Mouse (Mus musculus) T-helper 2 cell (primary cell): Measurements from ENCODE around the gene Palm.

Experiments
- in situ Hi-C: fragments of 300-600 bp; cut with MboI, MseI; formaldehyde crosslinking; loops from one replicate; pipeline ENCODE4 v1.15.1; 2025; ENCODE audit warnings: high pct_unique_total_duplicates

Palm gene

DNA sequence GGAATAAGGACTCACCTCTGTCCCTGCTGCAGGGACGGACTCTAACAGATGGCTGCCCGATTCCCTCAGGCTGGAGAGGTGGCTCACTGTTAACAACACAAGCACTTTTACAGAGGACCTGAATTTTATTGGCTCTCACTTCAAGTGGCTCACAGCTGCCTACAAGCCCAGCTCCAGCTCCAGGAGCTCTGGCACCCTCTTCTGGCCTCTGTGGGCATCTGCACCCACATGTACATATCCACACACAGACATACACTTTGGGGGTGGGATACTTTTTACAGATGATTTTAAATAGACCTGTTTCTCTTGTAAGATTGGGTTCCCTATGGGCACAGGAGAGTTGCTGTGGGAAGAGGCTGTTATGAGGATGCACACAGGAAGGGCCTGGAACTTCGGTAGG, 21.1 kb upstream of the Palm start:
- in situ Hi-C loops, result no loop called here

DNA sequence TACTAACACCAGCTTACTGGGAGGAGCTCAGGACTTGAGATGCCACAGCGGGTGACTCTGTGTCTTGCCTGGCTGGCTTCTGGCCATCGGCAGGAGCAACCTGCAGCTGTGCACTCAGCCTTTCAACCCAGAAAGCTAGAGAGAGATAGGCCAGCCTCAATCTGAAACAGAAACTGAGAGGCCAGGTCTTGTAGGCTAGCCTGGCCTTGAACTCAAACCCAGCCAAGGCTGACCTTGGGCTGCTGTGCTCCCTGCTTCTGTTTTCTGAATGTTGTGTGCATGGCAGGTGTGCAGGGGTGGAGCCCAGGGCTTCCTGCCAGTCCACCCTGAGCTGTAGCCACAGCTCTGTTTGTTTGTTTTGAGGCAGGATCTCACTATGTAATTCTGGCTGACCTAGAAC, 20.2 kb upstream of the Palm start:
- in situ Hi-C loops, result no loop called here

DNA sequence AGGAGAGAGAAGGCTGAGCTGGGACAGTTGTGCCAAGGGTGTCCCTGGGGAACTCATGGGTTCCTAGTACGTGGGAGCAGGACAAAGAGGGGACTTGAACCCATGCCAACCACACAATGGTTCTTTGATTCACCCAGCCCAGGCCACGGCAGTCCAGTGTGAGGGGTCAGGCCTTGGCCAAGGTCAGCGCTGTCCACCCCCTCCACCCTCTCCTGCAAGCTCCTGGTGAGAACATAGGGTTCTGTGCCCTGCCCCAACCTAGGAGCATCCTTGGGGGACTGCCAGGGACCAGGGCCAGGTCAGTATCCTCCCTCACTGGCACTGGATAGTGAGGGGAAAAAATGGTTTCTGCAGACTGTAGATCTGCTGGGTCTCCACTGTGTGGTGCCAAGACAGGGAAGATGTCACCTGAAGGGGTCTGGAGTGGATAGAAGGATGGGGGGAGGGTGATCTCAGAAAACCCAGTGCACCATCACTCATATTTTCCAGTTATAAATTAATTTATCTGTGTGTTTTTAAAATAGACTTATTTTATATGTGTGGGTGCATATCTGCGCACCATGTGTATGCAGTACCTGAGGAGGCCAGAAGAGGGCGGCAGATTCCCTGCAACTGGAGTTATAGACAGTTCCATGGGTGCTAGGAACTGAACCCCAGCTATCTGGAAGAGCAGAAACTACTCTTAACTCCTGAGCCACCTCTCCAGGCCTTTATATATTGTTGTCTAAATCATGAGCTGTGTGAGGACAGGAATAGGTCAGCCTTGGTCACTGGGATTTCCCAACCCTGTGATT, 18.7 kb upstream of the Palm start:
- in situ Hi-C loops, result no loop called here

DNA sequence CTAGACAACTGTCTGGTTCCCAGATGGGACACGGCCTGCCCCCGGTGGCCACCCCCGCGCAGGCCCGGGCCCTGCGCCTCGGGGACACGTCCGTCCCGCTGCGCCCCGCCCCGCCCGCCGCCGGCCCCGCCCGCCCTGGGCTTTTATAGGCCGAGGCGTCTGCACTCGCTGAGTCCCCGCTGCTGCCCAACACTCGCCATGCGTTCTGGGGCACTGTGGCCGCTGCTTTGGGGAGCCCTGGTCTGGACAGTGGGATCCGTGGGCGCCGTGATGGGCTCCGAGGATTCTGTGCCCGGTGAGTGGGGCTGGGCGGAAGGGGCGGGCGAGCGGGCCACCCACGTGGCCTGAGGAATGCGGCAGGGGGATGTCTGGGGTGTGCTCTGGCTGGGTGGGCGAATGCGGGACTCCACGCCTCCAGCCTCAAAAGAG, 16.3 kb upstream of the Palm start, which contains the start of gene Fstl3:
TSS of gene Fstl3 (plus strand) at position 170 of the 429 bp plus-strand sequence.
- in situ Hi-C loops, result no loop called here

DNA sequence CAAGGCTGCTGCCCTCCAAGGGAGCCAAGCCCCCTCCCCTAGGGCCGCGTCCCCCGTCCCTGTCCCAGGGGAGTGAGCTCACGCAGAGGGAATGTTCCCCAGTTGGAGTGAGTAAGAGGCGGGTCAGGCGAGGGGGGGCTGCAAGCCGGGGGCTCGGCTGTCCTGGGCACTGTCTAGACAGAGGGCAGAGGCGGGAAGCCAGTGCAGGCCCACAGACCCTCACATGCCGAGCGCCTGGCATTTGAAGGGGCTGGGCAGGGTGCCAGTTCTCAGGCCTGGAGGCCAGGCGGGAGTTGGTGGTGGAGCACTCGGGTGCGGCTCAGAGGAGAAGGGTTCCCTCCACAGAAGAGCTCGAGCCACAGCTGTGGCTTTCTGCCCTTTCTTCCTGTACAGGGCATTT, 15.4 kb upstream of the Palm start:
- in situ Hi-C loops, result no loop called here

DNA sequence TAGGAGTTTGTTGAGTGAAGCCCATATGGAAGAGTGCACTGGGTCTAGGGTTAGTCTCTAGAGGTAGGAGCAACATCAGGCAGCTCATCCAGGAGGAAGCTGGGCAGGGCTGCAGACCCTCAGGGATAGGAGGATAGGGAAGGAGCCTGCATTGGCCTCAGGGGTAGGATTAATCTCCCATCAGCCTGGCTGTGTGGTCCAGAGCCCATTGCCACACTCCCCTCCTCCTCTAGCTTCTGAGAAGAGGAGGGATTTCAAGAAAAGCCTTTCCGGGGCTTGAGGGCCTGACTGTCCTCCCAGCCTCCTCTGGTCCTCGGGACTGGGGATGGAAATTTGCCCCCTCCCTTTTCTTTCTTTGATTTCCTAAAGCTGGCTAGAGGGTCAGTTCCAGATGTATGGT, 14.2 kb upstream of the Palm start:
- in situ Hi-C loops, result no loop called here

DNA sequence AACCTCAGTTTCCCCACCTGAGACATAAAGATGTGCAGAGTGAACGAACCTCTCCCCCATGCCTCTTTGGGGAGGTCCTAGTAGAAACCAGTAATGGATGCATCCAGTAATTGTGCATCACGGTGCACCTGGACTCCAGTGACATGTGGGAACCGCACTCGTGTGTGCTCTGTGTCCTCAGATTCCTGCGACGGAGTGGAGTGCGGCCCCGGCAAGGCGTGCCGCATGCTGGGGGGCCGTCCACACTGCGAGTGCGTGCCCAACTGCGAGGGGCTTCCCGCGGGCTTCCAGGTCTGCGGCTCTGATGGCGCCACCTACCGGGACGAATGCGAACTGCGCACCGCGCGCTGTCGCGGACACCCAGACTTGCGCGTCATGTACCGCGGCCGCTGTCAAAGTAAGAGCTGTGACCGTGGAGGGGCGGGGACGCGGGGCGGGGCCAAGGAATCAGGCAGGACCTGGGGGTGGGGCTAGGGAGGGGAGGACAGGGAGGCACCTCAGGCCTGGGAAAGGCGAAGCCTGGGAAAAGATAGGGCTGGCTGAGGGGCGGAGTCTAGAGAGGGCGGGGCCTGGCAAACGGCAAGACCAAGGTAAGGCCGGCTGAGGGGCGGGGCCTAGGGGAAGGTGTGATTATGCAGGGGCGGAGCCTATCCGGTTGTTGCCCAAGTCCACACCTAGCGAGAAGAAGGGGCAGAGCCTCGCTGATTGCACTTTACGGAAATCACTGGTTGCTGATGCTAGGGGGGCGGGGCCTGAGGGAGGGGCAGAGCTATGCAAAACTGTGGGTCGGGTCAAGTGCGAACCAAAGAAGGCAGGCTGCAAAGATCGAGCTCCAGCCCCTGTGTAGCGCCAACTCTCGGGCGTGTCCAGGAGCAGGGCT, 13.3 kb upstream of the Palm start:
- in situ Hi-C loops, result loop anchor here (5.0 kb wide), 1 partner anchor 98 kb away; the partner anchor contains the start of gene Cdc34

DNA sequence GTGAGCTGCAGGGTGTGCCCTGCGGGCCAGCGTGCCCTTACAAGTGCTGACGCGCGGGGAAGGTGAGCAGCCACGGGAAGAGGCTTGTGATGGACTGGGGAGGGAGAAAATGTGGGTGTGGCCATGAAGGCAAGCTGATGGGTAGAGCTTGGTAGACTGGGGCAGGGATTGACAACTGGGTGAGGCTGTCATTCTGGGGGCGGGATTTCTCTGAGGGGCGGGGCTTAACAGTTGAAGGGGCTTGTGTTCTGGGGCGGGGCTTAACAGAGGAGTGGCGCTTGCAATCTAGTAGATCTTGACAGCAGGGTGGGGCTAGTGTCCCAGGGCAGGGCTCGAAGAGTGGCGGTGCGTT, 12.7 kb upstream of the Palm start:
- in situ Hi-C loops, result loop anchor here (5.0 kb wide), 1 partner anchor 98 kb away; the partner anchor contains the start of gene Cdc34

DNA sequence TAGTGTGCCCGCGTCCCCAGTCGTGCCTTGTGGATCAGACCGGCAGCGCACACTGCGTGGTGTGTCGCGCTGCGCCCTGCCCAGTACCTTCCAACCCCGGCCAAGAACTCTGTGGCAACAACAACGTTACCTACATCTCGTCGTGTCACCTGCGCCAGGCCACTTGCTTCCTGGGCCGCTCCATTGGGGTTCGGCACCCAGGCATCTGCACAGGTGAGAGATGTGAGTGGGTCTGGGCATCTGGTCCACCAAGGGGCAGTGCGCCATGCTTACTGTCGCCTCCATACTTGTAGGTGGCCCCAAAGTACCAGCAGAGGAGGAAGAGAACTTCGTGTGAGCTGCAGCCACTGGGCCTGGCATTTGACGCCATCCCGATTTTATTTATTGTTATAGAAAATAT, 12.2 kb upstream of the Palm start:
- in situ Hi-C loops, result loop anchor here (5.0 kb wide), 1 partner anchor 99 kb away; the partner anchor contains the start of gene Cdc34

DNA sequence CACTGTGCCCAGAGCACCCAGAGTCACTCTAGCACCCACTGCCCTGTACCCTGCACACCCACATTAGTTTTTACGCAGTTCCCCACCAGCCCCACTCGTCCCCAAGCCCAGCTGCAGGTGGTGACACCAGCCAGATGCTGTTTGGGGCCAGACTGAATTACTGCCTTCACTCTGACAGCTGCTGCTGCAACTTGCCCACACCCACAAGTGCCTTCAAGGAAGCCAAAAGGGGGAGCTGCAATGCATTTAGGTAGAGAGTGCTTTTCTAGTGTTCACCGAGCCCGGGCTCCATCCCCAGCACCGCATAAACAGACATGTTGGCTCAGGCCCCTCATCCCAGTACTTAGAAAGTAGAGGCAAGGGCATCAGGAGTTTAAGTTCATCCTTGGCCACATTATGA, 11.4 kb upstream of the Palm start:
- in situ Hi-C loops, result loop anchor here (5.0 kb wide), 1 partner anchor 100 kb away; the partner anchor contains the start of gene Cdc34

DNA sequence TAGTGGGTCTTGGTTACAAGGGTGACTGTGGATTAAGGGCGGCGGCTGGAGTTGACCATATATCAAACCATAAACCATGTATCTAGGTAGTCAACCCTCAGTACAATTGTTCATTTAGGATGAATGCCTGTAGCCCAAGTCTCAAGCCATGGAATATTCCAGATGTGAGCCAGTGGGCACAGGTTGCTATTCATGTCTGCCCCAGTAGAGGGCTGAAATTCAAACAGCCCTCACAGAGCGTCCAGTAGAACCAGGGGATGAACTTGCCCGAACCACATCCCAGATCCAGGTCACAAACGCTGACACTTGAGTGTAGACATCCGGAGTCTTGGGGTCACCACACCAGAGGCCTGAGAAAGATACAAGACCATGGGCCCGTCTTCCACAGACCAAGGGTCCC, 10.3 kb upstream of the Palm start:
- in situ Hi-C loops, result loop anchor here (5.0 kb wide), 1 partner anchor 101 kb away; the partner anchor contains the start of gene Cdc34

DNA sequence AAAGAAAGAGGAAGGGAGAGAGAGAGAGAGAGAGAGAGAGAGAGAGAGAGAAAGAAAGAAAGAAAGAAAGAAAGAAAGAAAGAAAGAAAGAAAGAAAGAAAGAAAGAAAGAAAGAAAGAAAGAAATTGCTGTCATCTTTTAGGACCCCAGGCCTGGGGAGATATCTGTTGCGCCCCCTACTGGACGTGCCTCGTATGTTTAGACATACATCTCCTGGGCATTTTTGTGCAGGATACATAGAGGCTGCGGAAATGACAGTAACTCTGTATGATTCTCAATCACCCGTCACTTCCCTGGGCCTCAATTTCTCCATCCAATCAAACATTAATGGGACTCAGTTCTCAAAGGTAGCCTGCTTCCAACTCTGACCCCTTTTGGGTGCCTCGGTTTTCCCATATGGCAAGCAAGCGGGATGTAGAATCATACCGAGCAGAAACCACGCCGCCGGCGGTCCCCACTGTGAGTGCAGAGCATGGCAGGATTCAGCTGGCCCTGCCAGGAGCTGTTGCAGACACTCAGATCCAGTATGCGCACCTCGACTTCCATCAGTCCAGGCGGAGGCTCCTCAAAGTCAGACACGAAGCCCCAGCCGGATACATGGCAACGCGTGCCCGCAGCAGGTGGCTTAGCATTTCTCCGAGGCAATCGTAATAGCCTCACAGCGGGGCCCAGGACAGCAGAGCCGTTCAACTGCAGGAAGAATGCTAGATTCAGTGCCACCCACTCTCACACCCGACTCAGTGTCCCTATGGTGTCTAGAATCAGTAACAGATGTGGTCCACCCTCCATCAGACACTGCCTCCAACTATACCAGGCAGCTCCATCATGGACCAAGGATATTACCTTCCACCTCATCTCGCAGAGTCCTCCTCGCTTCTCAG, 9.2 kb upstream of the Palm start:
- in situ Hi-C loops, result loop anchor here (5.0 kb wide), 1 partner anchor 102 kb away; the partner anchor contains the start of gene Cdc34

DNA sequence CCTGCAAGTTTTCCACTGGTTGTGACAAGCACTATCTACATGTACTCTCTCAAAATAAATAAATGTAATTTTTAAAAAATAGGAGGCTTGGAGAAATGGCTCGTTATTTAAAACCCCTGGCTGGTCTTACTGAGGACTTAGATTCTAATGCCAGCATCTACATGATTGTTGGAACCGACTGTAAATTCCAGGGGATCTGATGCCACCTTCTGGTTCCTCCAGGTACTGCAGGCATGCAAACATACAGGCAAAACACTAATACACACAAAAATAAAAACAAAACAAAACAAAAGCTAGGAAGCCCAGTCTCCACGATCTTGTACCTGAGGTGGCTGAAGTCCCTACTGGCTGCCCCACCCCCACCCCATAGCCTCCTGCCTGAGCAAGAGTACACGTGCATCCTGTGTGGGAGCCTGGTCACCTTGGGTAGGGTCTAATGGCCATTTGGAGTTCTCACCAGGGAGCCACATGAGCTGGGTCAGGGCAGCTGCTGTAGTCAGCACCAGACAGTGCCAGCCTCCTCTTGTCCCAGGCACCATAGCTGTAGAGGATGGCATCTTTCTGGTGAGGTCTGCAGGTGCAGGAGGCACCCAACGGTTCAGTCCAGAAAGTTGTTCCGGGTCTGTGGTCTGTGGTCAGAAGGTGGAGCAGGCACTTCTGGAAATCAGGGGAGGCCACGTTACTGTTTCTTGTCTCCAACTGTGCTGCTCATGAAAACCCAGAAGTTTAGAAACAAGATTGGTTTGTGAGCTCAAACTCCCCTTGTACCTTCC, 4.8 kb upstream of the Palm start:
- in situ Hi-C loops, result no loop called here

DNA sequence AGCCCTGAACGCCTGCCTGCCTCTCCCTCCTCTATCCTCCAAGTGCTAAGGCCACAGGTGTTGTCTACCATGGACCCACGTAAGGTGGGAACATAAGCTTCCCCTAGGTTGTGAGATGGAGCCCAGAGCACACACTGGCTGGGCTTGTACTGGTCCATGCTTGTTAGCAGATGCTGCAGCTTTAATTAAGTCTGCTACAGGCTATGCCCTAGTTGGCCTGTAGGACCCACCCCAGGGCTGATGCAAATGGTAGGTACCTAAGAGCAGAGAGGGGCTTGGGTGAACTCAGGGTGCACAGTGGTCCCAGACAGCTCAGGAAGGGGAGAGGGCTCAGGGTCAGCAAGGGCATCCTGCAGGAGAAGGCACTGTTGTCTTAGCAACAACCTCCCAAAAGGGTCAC, 3.8 kb upstream of the Palm start:
- in situ Hi-C loops, result no loop called here

DNA sequence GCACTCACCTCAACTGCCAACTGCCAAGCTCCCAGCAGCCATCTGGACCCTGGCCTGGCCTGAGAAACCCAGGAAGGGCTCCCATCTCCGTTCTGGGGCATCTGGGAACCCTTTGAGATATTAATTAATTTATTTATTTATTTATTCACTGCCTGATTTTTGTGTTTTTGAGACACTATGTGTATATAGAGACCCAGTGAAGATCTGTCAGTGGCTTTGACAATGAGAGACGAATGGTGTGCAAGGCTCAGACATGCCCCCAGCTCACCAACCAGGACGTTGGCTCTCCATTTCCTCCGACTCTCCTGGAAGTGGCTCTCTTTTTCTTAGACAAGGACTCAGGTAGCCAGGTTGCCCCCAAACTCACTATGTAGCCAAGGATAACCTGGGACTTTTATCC, 2.5 kb upstream of the Palm start, which contains the start of gene Prss57:
TSS of gene Prss57 (minus strand) at position 101 of the 400 bp plus-strand sequence.
- in situ Hi-C loops, result no loop called here

DNA sequence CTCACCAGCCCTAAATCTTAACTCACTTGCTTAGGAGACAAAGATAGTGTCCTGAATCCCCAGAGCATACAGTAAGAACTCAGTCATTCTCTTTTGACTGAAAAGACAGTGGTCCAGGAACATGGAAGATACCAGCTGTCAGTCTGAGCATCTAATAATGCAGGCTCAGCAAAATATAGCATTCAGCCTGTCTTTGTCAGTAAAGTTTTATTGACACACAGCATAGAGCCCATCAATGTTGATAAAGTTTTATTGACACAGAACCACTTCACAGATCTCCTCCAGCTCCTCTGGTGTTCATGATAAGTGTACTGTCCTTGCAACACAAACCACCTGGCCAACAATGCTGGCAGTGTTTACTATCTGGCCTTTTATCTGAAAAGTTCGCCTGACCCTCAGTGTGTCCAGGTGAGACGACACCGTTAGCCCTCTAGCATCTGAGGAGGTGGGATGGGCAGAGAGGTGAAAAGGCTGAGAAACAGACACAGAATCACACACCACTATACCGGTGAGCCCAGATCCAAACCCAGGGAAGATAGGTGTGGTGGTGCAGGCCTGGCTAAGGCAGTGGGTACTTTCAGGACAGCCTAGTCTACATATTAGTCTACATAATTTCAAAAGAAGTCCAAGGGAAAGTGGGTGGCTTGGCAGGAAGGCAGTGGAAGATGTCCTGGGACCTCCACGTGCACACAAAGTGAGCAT, 882 bp upstream of the Palm start:
- in situ Hi-C loops, result no loop called here

DNA sequence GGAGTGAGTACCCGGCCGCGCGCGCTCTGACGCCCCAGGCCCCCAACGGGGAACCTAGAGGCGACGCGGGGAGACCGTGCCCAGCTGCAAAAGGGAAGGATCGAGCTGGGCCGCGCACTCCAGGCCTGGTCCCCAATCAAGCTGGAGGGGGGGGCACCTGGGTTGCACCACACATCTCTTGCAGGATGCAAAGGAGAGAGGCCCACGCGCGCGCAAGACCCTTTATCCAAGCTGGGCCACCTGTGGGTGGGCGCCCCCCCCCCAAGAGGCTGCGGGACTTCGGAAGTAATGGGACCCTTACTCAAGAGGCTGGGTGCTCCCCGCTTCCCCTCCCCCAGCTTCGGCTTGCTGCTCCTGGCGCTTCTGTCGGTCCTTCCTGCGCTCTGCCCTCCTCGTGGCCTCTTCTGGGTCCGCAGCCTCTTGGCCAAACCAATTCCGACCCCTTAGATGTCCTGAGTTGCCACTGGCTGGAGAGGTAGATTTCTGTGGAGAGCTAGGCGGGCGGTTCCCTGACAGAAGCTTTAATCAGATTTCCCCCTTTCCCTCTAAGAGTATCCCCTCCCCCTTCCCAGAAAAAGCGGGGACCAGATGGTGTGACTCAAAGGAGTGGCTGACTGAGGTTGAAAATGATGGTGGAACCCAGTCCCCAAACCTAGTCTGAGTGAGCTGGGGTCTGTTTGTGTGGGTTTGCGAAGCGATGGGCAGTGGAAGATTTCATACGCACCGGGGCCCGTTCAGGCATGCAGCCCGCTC, 542 bp downstream of the Palm start:
- in situ Hi-C loops, result no loop called here

DNA sequence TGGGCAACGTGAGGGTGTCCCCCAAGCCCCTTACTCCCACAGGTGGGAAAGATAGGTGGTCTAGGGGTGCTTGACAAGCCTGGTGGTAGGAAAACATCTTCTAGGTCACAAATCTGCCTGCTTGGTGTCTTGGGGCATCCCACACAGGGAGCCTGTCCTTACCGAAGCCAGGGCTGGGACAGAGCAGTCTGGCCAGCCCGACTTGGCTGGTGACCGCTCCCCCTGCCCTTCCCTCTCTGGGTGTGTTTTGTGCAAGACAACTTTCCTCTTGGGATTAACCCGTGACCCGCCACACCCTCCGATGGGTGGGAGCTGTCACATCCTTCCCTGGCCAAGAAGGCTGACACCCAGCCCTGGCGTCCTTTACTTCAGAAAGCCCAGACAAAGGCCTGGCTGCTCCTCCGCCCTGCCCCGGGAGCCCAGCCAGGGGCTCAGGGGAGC, 1.1 kb downstream of the Palm start:
- in situ Hi-C loops, result no loop called here

DNA sequence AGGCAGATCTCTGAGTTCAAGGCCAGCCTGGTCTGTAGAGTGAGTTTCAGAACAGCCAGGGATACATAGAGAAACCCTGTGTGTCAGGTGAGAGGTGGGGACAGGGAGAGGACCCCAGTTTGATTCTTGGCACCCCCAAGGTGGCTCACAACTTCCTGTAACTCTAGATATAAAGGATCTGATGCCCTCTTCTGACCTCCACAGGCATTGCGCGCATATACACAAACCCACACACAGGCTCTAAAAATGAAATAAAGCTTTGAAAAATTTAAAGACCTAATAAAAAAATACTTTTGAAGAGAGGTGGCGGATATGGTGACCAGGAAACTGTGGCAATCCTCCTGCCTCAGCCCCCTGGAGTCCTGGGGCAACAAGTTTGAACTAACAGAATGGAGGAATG, 2.5 kb downstream of the Palm start:
- in situ Hi-C loops, result no loop called here
